Mouse (Mus musculus): Measurements from ENCODE around the gene Wdfy2.

- TF ChIP-seq MAZ (IDR thresholded peaks at IDR 0.05; ENCODE audit: low read depth, low read length) (no peak), CTCF (IDR thresholded peaks at IDR 0.05 in 2 of 3, conservative IDR thresholded peaks at IDR 0.05 in 1 of 3; ENCODE audit: control insufficient read depth in 1 of 3, insufficient read depth in 1 of 3, low read depth in 2 of 3, low read length in 3 of 3, poor library complexity in 1 of 3, severe bottlenecking in 1 of 3) (no peak), POLR2A (IDR thresholded peaks at IDR 0.05; ENCODE audit: control insufficient read depth in 1 of 2, insufficient read depth in 1 of 2, low read depth in 1 of 2, low read length in 2 of 2, poor library complexity in 1 of 2) (no peak)
Measured at GRCm38 (mm10) chr14:62991271-62991670, 153.8 kb downstream of the Wdfy2 start.

Measured in MEL (cell line).